Mouse (Mus musculus) c-Kit-positive CD71-negative TER-119-negative erythroid progenitor cells, embryonic 14.5 days (primary cell): Measurements from ENCODE around the gene Apof.

Source experiments
- DNase-seq: peaks from one replicate; pipeline ENCODE4 v3.0.0-alpha.2; 2013; ENCODE audit warnings: low read depth

Apof gene

GRCm38 (mm10) chr10:128298702-128299171, 30.3 kb downstream of the Apof start, which contains the start of gene Il23a:
Gene Il23a (minus strand): TSS chr10:128298752.
- no peak for DNase-seq

DNA sequence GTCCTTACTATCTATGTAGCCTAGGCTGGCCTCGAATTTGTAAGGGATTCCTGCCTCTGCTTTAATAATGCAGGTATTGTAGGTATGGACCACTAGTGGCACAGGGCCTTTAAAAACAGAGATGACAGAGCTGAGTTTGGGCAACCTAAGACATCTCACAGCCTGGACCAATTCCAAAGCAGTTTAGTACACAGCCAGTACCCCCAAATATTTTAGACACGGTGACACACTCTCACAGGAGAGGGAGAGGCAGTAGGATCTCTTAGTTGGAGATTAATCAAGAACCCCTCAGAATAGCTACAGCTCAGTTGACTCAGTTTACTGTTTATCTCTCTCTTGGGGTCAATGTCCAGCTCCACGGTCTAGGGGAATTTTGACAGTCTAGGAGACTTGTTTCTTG, 33.9 kb downstream of the Apof start:
- DNase-seq = no peak

- no peak for DNase-seq
Observed at GRCm38 (mm10) chr10:128302785-128303125, 34.3 kb downstream of the Apof start.

GRCm38 (mm10) chr10:128303126-128304021, 34.9 kb downstream of the Apof start, which contains the start of gene Pan2:
Gene Pan2 (plus strand): TSS chr10:128303335.
- peak; percentile 99 for DNase-seq

- DNase-seq = no peak
Observed at GRCm38 (mm10) chr10:128309654-128310053, 41.2 kb downstream of the Apof start.

DNA sequence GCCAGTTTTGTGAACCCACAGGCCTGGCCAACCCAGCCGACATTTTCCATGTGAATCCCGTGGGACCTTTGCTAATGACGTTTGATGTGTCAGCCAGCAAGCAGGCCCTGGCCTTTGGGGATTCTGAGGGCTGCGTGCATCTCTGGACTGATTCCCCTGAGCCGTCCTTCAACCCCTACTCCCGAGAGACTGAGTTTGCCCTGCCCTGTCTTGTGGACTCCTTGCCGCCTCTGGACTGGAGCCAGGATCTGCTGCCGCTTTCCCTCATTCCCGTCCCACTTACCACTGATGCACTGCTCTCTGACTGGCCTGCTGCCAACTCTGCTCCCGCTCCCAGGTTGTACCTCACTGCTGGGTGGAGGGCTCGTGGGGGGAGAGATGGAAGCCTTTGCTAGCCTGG, 41.7 kb downstream of the Apof start:
- DNase-seq = no peak

DNA sequence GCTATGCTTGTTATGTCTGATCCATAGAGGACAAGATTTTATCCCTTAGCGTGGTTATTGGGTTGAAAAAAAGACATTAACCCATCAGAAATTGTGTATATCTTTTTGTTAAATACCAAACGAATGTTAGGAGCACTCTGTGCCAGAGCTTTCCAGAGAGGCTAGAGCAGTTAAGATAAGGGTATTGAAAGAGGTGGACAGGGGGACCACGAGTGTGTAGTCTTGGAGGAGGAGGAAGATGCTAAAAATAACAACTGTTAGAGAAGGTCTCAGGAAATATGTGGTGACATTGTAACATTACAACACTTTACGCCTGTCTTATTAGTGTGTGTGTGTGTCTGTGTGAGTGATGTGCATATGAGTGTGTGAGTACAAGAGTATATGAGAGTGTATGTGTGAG, 42.4 kb downstream of the Apof start:
- DNase-seq = no peak

GRCm38 (mm10) chr10:128315578-128315977, 47.1 kb downstream of the Apof start:
- no peak for DNase-seq
